Mouse (Mus musculus): ENCODE data around the gene As3mt. TPM values are rescaled to one million over a fixed set of nuclear protein-coding genes. Genes with fewer than 3 reads are reported as not detected.

Gene As3mt
- polyA plus RNA-seq, 1 experiment: 2.9 TPM

GRCm38 (mm10) chr19:46675641-46676040, 31.6 kb upstream of the As3mt start:
- Histone ChIP-seq H3K9ac (ENCODE audit: low read depth, poor library complexity, severe bottlenecking) (no peak overlapping the region), H3K36me3 (ENCODE audit: control insufficient read depth, insufficient read depth, low read length, poor library complexity, severe bottlenecking) (no peaks in the 10 kb centered on the region), H3K4me3 (ENCODE audit: low read depth, low read length) (no peak overlapping the region), H3K9me3 (replicated peaks; ENCODE audit: control insufficient read depth, insufficient read depth, low read length, poor library complexity, severe bottlenecking) (no peaks in the 10 kb centered on the region), H3K27me3 (ENCODE audit: control insufficient read depth, insufficient read depth, low read length, poor library complexity, severe bottlenecking) (no peaks in the 10 kb centered on the region), H3K4me1 (ENCODE audit: control insufficient read depth, insufficient read depth, low read length) (no peaks in the 10 kb centered on the region), H3K27ac (ENCODE audit: insufficient read depth, low read length) (no peak overlapping the region)
- TF ChIP-seq EP300 (IDR thresholded peaks at IDR 0.05; ENCODE audit: insufficient read depth, low read depth, low read length) (no peak), CTCF (IDR thresholded peaks at IDR 0.05; ENCODE audit: low read depth, low read length) (no peak), POLR2A (IDR thresholded peaks at IDR 0.05; ENCODE audit: insufficient read depth, low read length) (no peak)

GRCm38 (mm10) chr19:46679720-46680383, 27.4 kb upstream of the As3mt start:
- H3K9ac ChIP-seq (ENCODE audit: low read depth, poor library complexity, severe bottlenecking): no peak overlapping the region
- no peaks in the 10 kb centered on the region for H3K4me1 ChIP-seq (ENCODE audit: control insufficient read depth, insufficient read depth, low read length)
- no peaks in the 10 kb centered on the region for H3K9me3 ChIP-seq (replicated peaks; ENCODE audit: control insufficient read depth, insufficient read depth, low read length, poor library complexity, severe bottlenecking)
- no peaks in the 10 kb centered on the region for H3K36me3 ChIP-seq (ENCODE audit: control insufficient read depth, insufficient read depth, low read length, poor library complexity, severe bottlenecking)
- no peak overlapping the region for H3K4me3 ChIP-seq (ENCODE audit: low read depth, low read length)
- H3K27me3 ChIP-seq (ENCODE audit: control insufficient read depth, insufficient read depth, low read length, poor library complexity, severe bottlenecking): no peaks in the 10 kb centered on the region
- no peak for TF ChIP-seq POLR2A (IDR thresholded peaks at IDR 0.05; ENCODE audit: insufficient read depth, low read length)
- no peak for TF ChIP-seq EP300 (IDR thresholded peaks at IDR 0.05; ENCODE audit: insufficient read depth, low read depth, low read length)
- no peak for TF ChIP-seq CTCF (IDR thresholded peaks at IDR 0.05; ENCODE audit: low read depth, low read length)
- H3K27ac ChIP-seq (ENCODE audit: insufficient read depth, low read length): no peak overlapping the region

- no peak within 1 kb of the TSS for H3K27ac ChIP-seq (ENCODE audit: insufficient read depth, low read length)
- TF ChIP-seq CTCF (IDR thresholded peaks at IDR 0.05; ENCODE audit: low read depth, low read length) (no peak), EP300 (IDR thresholded peaks at IDR 0.05; ENCODE audit: insufficient read depth, low read depth, low read length) (no peak)
- no peaks in the 10 kb centered on the region for H3K4me1 ChIP-seq (ENCODE audit: control insufficient read depth, insufficient read depth, low read length)
- no peaks in the 10 kb centered on the region for H3K27me3 ChIP-seq (ENCODE audit: control insufficient read depth, insufficient read depth, low read length, poor library complexity, severe bottlenecking)
- H3K9me3 ChIP-seq (replicated peaks; ENCODE audit: control insufficient read depth, insufficient read depth, low read length, poor library complexity, severe bottlenecking): no peaks in the 10 kb centered on the region
- H3K9ac ChIP-seq (ENCODE audit: low read depth, poor library complexity, severe bottlenecking): peak within 1 kb of the TSS; percentile 75
- H3K4me3 ChIP-seq (ENCODE audit: low read depth, low read length): peak within 1 kb of the TSS; percentile 89
- no peaks in the 10 kb centered on the region for H3K36me3 ChIP-seq (ENCODE audit: control insufficient read depth, insufficient read depth, low read length, poor library complexity, severe bottlenecking)
Measured at GRCm38 (mm10) chr19:46689460-46690372, 17.5 kb upstream of the As3mt start, which contains the start of gene Borcs7. Gene Borcs7 (plus strand): TSS chr19:46689906.

GRCm38 (mm10) chr19:46690387-46690786, 16.9 kb upstream of the As3mt start:
- Histone ChIP-seq H3K27ac (ENCODE audit: insufficient read depth, low read length) (no peak overlapping the region), H3K9me3 (replicated peaks; ENCODE audit: control insufficient read depth, insufficient read depth, low read length, poor library complexity, severe bottlenecking) (no peaks in the 10 kb centered on the region)

GRCm38 (mm10) chr19:46691078-46691477, 16.2 kb upstream of the As3mt start:
- no peak overlapping the region for H3K4me3 ChIP-seq (ENCODE audit: low read depth, low read length)
- H3K9ac ChIP-seq (ENCODE audit: low read depth, poor library complexity, severe bottlenecking): no peak overlapping the region
- no peaks in the 10 kb centered on the region for H3K9me3 ChIP-seq (replicated peaks; ENCODE audit: control insufficient read depth, insufficient read depth, low read length, poor library complexity, severe bottlenecking)
- H3K36me3 ChIP-seq (ENCODE audit: control insufficient read depth, insufficient read depth, low read length, poor library complexity, severe bottlenecking): no peaks in the 10 kb centered on the region
- TF ChIP-seq POLR2A (IDR thresholded peaks at IDR 0.05; ENCODE audit: insufficient read depth, low read length) (no peak), EP300 (IDR thresholded peaks at IDR 0.05; ENCODE audit: insufficient read depth, low read depth, low read length) (no peak), CTCF (IDR thresholded peaks at IDR 0.05; ENCODE audit: low read depth, low read length) (no peak)
- H3K27ac ChIP-seq (ENCODE audit: insufficient read depth, low read length): no peak overlapping the region
- no peaks in the 10 kb centered on the region for H3K27me3 ChIP-seq (ENCODE audit: control insufficient read depth, insufficient read depth, low read length, poor library complexity, severe bottlenecking)
- H3K4me1 ChIP-seq (ENCODE audit: control insufficient read depth, insufficient read depth, low read length): no peaks in the 10 kb centered on the region

More at GRCm38 (mm10) chr19:46690387-46690786, 16.9 kb upstream of the As3mt start:
- H3K4me1 ChIP-seq (ENCODE audit: control insufficient read depth, insufficient read depth, low read length): no peaks in the 10 kb centered on the region
- H3K27me3 ChIP-seq (ENCODE audit: control insufficient read depth, insufficient read depth, low read length, poor library complexity, severe bottlenecking): no peaks in the 10 kb centered on the region
- H3K4me3 ChIP-seq (ENCODE audit: low read depth, low read length): peak overlapping the region; percentile 89
- no peaks in the 10 kb centered on the region for H3K36me3 ChIP-seq (ENCODE audit: control insufficient read depth, insufficient read depth, low read length, poor library complexity, severe bottlenecking)
- H3K9ac ChIP-seq (ENCODE audit: low read depth, poor library complexity, severe bottlenecking): peak overlapping the region; percentile 75
- TF ChIP-seq EP300 (IDR thresholded peaks at IDR 0.05; ENCODE audit: insufficient read depth, low read depth, low read length) (no peak), CTCF (IDR thresholded peaks at IDR 0.05; ENCODE audit: low read depth, low read length) (no peak), POLR2A (IDR thresholded peaks at IDR 0.05; ENCODE audit: insufficient read depth, low read length) (no peak)

- H3K27me3 ChIP-seq (ENCODE audit: control insufficient read depth, insufficient read depth, low read length, poor library complexity, severe bottlenecking): no peaks in the 10 kb centered on the region
- H3K4me1 ChIP-seq (ENCODE audit: control insufficient read depth, insufficient read depth, low read length): peaks cover 2% of the 10 kb centered on the region
- H3K9me3 ChIP-seq (replicated peaks; ENCODE audit: control insufficient read depth, insufficient read depth, low read length, poor library complexity, severe bottlenecking): no peaks in the 10 kb centered on the region
- no peak overlapping the region for H3K27ac ChIP-seq (ENCODE audit: insufficient read depth, low read length)
- H3K4me3 ChIP-seq (ENCODE audit: low read depth, low read length): no peak overlapping the region
- TF ChIP-seq POLR2A (IDR thresholded peaks at IDR 0.05; ENCODE audit: insufficient read depth, low read length) (no peak), CTCF (IDR thresholded peaks at IDR 0.05; ENCODE audit: low read depth, low read length) (no peak), EP300 (IDR thresholded peaks at IDR 0.05; ENCODE audit: insufficient read depth, low read depth, low read length) (no peak)
- H3K9ac ChIP-seq (ENCODE audit: low read depth, poor library complexity, severe bottlenecking): no peak overlapping the region
- H3K36me3 ChIP-seq (ENCODE audit: control insufficient read depth, insufficient read depth, low read length, poor library complexity, severe bottlenecking): no peaks in the 10 kb centered on the region
Measured at GRCm38 (mm10) chr19:46693146-46693545, 14.1 kb upstream of the As3mt start.
